Mouse (Mus musculus): Measurements from ENCODE around the gene Dis3.

GRCm38 (mm10) chr14:99104542-99105123 is 5.1 kb upstream of the Dis3 start:
- TF ChIP-seq BHLHE40 (IDR thresholded peaks at IDR 0.05; ENCODE audit: low read depth, low read length), result no peak
- no peak for TF ChIP-seq MEF2A (IDR thresholded peaks at IDR 0.05; ENCODE audit: borderline replicate concordance, low read depth, low read length)
- no peak for TF ChIP-seq EP300 (IDR thresholded peaks at IDR 0.05; ENCODE audit: low read length)
- TF ChIP-seq CTCF (conservative IDR thresholded peaks at IDR 0.05 in 1 of 2, IDR thresholded peaks at IDR 0.05 in 1 of 2; ENCODE audit: low read depth in 2 of 2, low read length in 2 of 2), result no peak
- TF ChIP-seq POLR2A (IDR thresholded peaks at IDR 0.05; ENCODE audit: low read depth, low read length), result no peak
- no peak for TF ChIP-seq HCFC1 (IDR thresholded peaks at IDR 0.05; ENCODE audit: low read depth, low read length)
- no peak for TF ChIP-seq NELFE (IDR thresholded peaks at IDR 0.05; ENCODE audit: low read depth, low read length)
- TF ChIP-seq MAFK (IDR thresholded peaks at IDR 0.05; ENCODE audit: insufficient replicate concordance, low read length), result no peak
- no peak for TF ChIP-seq IRF4 (IDR thresholded peaks at IDR 0.05; ENCODE audit: low read depth, low read length)
- TF ChIP-seq NRF1 (IDR thresholded peaks at IDR 0.05; ENCODE audit: low read depth, low read length), result no peak
- no peak for TF ChIP-seq CHD2 (IDR thresholded peaks at IDR 0.05; ENCODE audit: low read length)
- no peak for TF ChIP-seq GABPA (IDR thresholded peaks at IDR 0.05; ENCODE audit: insufficient replicate concordance, low read depth, low read length)
- no peak for TF ChIP-seq MAX (IDR thresholded peaks at IDR 0.05; ENCODE audit: low read length)
